In genomic region chr10:39411857-39412559, GRCm38 (mm10) we compare ENCODE assay signal across 16 mouse cellular contexts. TPM values are rescaled to one million over a fixed set of nuclear protein-coding genes. Genes with fewer than 3 reads are reported as not detected.
DNase-seq lines count a peak whose midpoint lies in the region; ATAC-seq and TF ChIP-seq lines count a peak whose summit lies in the region.
"Had no signal": no experiment of that assay in that cellular context is flagged by ENCODE, and none has a peak within 500 bp of the region (broad histone marks: within the 10 kb centered on the region; RNA-seq: fewer than 3 reads in every experiment).

No protein-coding gene starts in this region.

- H3K27ac ChIP-seq in heart, postnatal 0 days (ENCODE audit: low read depth) = peak overlapping the region; percentile 58
- H3K27ac ChIP-seq in heart, embryonic 12.5 days (ENCODE audit: poor library complexity, severe bottlenecking) = no peak overlapping the region; the same call in 1 of the 2 replicates
- H3K27ac ChIP-seq in spleen, adult 2 months (ENCODE audit: insufficient read depth, low read length) = peak overlapping the region; percentile 75
- H3K27ac ChIP-seq: layer of hippocampus, adult 2 months; neural tube, embryonic 12.5 days; stomach, postnatal 0 days had no signal

- TF ChIP-seq POLR2A in spleen, adult 2 months (IDR thresholded peaks at IDR 0.05; ENCODE audit: low read depth, low read length) = no peak

- H3K9me3 ChIP-seq in heart, postnatal 0 days (replicated peaks; ENCODE audit: control insufficient read depth, low read length) = no peaks in the 10 kb centered on the region
- H3K9me3 ChIP-seq in heart, embryonic 12.5 days (replicated peaks) = no peaks in the 10 kb centered on the region
- H3K9me3 ChIP-seq: neural tube, embryonic 12.5 days had no signal

- H3K4me2 ChIP-seq in heart, postnatal 0 days (ENCODE audit: low read depth, low read length) = no peak overlapping the region
- no peak overlapping the region for H3K4me2 ChIP-seq in heart, embryonic 12.5 days
- H3K4me2 ChIP-seq: neural tube, embryonic 12.5 days had no signal

- H3K4me3 ChIP-seq in heart, postnatal 0 days (ENCODE audit: low read depth, low read length) = no peak overlapping the region
- no peak overlapping the region for H3K4me3 ChIP-seq in heart, embryonic 12.5 days
- no peak overlapping the region for H3K4me3 ChIP-seq in spleen, adult 2 months (ENCODE audit: extremely low read depth, insufficient read depth, insufficient read length)
- H3K4me3 ChIP-seq: layer of hippocampus, adult 2 months; neural tube, embryonic 12.5 days had no signal

- peaks cover 37% of the 10 kb centered on the region for H3K4me1 ChIP-seq in heart, postnatal 0 days (ENCODE audit: control insufficient read depth, insufficient read depth)
- peaks cover 44% of the 10 kb centered on the region for H3K4me1 ChIP-seq in heart, embryonic 12.5 days (replicated peaks)
- H3K4me1 ChIP-seq in spleen, adult 2 months (ENCODE audit: control insufficient read depth, insufficient read depth, insufficient read length) = peaks cover 14% of the 10 kb centered on the region; the same call in 1 of the 2 replicates

- no peak overlapping the region for H3K9ac ChIP-seq in heart, postnatal 0 days (replicated peaks; ENCODE audit: low read depth, low read length)
- H3K9ac ChIP-seq in heart, embryonic 12.5 days = no peak overlapping the region
- H3K9ac ChIP-seq: neural tube, embryonic 12.5 days had no signal

- 42% methylated on average over 8 of the region's 8 CpGs for WGBS in heart, postnatal 0 days
- 47% methylated on average over 8 of the region's 8 CpGs for WGBS in heart, embryonic 12.5 days
- 60% methylated on average over 8 of the region's 8 CpGs for WGBS in spleen, adult 2 months

- no peak for DNase-seq in heart, postnatal 0 days (ENCODE audit: low spot score)
- no peak for DNase-seq in spleen, adult 2 months (ENCODE audit: low read depth in 1 of 2, low spot score in 2 of 2)
- no peak for DNase-seq in spleen, postnatal 36 days (ENCODE audit: low spot score in 2 of 2)
- DNase-seq in induced T-regulatory cell, adult 2 months (ENCODE audit: low read depth) = peak; percentile 71
- DNase-seq in MN1 (ENCODE audit: low spot score) = no peak
- DNase-seq in right cerebral cortex, postnatal 4 days = no peak
- DNase-seq: heart, adult 18-20 months; kidney, adult 8-10 months; lung, postnatal 4 days; right cerebral cortex, postnatal 14 days had no signal

- no peaks in the 10 kb centered on the region for H3K27me3 ChIP-seq in heart, postnatal 0 days (ENCODE audit: control insufficient read depth, insufficient read depth, low read length)
- no peaks in the 10 kb centered on the region for H3K27me3 ChIP-seq in heart, embryonic 12.5 days (replicated peaks)
- no peaks in the 10 kb centered on the region for H3K27me3 ChIP-seq in spleen, adult 2 months (ENCODE audit: control insufficient read depth, insufficient read depth, low read length)
- H3K27me3 ChIP-seq: neural tube, embryonic 12.5 days; Patski had no signal

- 0 out of 2 replicates have a peak, but pooled peaks have one; percentile 22 for ATAC-seq in heart, postnatal 0 days (ENCODE audit: insufficient read depth, low read depth)
- ATAC-seq in heart, embryonic 12.5 days (ENCODE audit: insufficient number of reproducible peaks, low FRiP score) = no peak
- ATAC-seq: forebrain, embryonic 14.5 days; Patski had no signal

- no peak for TF ChIP-seq EP300 in heart, postnatal 0 days (IDR thresholded peaks at IDR 0.05; ENCODE audit: low read depth)

- H3K36me3 ChIP-seq in heart, postnatal 0 days (replicated peaks; ENCODE audit: control insufficient read depth, insufficient read depth, low read length) = no peaks in the 10 kb centered on the region
- no peaks in the 10 kb centered on the region for H3K36me3 ChIP-seq in heart, embryonic 12.5 days
- H3K36me3 ChIP-seq in spleen, adult 2 months (ENCODE audit: control insufficient read depth, insufficient read depth, low read length) = no peaks in the 10 kb centered on the region
- H3K36me3 ChIP-seq: neural tube, embryonic 12.5 days had no signal

- no peak for TF ChIP-seq CTCF in heart, postnatal 0 days (IDR thresholded peaks at IDR 0.05; ENCODE audit: low read depth)
- no peak for TF ChIP-seq CTCF in spleen, adult 2 months (IDR thresholded peaks at IDR 0.05; ENCODE audit: extremely low read depth, insufficient read depth, insufficient read length, insufficient replicate concordance)

RNA-seq across cellular contexts. Expression of gene Fyn, which starts 43.4 kb away (rescaled TPM):
- 24.1 and 34.3 TPM in 2 replicates for total RNA-seq in heart, postnatal 0 days (2014; rRNA removed; ENCODE audit: low replicate concordance)
- polyA plus RNA-seq in heart, postnatal 0 days (2015; fragmentation: Nextera tagmentation; extraction: Ambion mirVana) = 10.3 and 10.8 TPM in 2 replicates
- 18.0 and 18.7 TPM in 2 replicates for polyA plus RNA-seq in heart, embryonic 12.5 days (2016; fragmentation: Nextera tagmentation; extraction: Ambion mirVana)
- 36.9 and 38.0 TPM in 2 replicates for polyA plus RNA-seq in spleen, adult 2 months (2012; rRNA removed)
